Mouse (Mus musculus) thymus, adult 2 months (tissue): ENCODE measurements around the gene Cdh23. TPM values are rescaled to one million over a fixed set of nuclear protein-coding genes. Genes with fewer than 3 reads are reported as not detected.
A peak's percentile ranks its signal among the peaks of the same experiment; 100 is the strongest.

ENCODE experiments used
- DNase-seq: peaks from one replicate; pipeline ENCODE4 v3.0.0; 2021
- H3K27ac ChIP-seq: fragments of 200-500 bp; 2 replicates; pipeline ENCODE4 v1.5.1; 2012; ENCODE audit warnings: low read length, control low read depth; ENCODE audit not compliant: control insufficient read depth, insufficient read depth
- H3K27me3 ChIP-seq: fragments of 200-500 bp; 2 replicates; pipeline ENCODE4 v1.6.1; 2012; ENCODE audit warnings: mild to moderate bottlenecking, low read length, moderate library complexity, mixed read lengths; ENCODE audit not compliant: control insufficient read depth, insufficient read depth
- H3K36me3 ChIP-seq: fragments of 200-500 bp; 2 replicates; pipeline ENCODE4 v1.6.1; 2012; ENCODE audit warnings: mild to moderate bottlenecking, low read length, moderate library complexity; ENCODE audit not compliant: control insufficient read depth, insufficient read depth
- H3K4me1 ChIP-seq: fragments of 200-500 bp; replicated peaks from 2 replicates; pipeline ENCODE4 v1.6.1; 2012; ENCODE audit warnings: low read length; ENCODE audit not compliant: control insufficient read depth, insufficient read depth
- H3K4me3 ChIP-seq: fragments of 200-500 bp; 2 replicates; pipeline ENCODE4 v1.5.1; 2012; ENCODE audit warnings: mild to moderate bottlenecking, low read length, control low read depth, moderate library complexity; ENCODE audit not compliant: control insufficient read depth, insufficient read depth
- CTCF ChIP-seq: fragments of 200-500 bp; IDR thresholded peaks from 2 replicates; pipeline ENCODE4 v1.5.1; 2012; ENCODE audit warnings: mild to moderate bottlenecking, control low read depth, low read length, moderate library complexity, borderline replicate concordance; ENCODE audit not compliant: control insufficient read depth, poor library complexity, insufficient read depth; ENCODE audit errors: extremely low read depth
- POLR2A ChIP-seq: fragments of 200-500 bp; IDR thresholded peaks from 2 replicates; pipeline ENCODE4 v1.6.1; 2012; ENCODE audit warnings: mild to moderate bottlenecking, low read length, control low read depth, moderate library complexity; ENCODE audit not compliant: control insufficient read depth, poor library complexity, insufficient read depth; ENCODE audit errors: extremely low read depth
- WGBS: fragments of 180-500 bp; shearing (Covaris S2); methylation state at CpG from one replicate; pipeline ENCODE4 v1.1.7; 2018; 5-methylcytosine and 5-hydroxymethylcytosine counted together
- polyA plus RNA-seq: library from polyadenylated mRNA; depleted of rRNA; stranded (reverse); fragments of >200 nt; gene quantifications from 2 replicates; pipeline ENCODE4 v1.2.3, GENCODE M21; 2012

Cdh23 gene
- polyA plus RNA-seq, 1 experiment: 3.5 TPM

DNA sequence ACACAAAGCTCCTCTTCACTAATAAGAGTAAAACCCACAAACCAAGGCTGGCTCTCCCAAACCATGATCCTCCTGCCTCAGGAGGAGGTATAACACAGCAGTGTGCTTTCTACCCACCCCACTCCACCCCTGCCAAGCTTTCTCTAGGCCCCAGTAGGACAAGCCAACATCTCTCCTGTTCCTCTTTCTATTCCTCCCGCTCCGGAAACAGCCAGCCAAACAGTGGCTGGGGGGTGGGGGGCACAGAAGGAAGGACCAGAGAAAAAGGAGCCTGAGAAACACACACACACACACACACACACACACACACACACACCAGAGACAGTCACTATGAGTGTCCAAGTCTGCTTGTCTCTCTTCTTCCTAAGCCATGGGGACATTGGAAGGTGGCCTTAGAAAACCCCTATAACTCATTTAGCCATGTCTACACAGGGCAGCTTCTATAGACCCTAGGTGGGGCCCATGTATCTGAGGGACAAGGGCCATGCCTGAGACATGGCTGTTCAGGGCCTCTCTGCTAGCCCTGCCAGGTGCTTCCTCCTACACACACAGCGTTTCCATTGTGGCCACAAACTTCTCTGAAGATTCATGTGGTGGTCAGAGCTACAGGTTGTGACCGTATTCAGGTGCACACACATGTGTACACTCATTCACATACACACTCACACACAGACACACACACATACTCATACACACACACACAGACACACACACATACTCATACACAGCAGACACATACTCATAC lies 43.5 kb upstream of the Cdh23 start:
- Histone ChIP-seq H3K27me3 (no peaks in the 10 kb centered on the region), H3K36me3 (no peaks in the 10 kb centered on the region), H3K4me3 (no peak overlapping the region), H3K27ac (peak overlapping the region; percentile 21; the same call in 1 of the 2 replicates), H3K4me1 (peaks cover 49% of the 10 kb centered on the region)
- TF ChIP-seq POLR2A (no peak), CTCF (no peak)
- 12% methylated on average over 4 of the region's 4 CpGs for WGBS
- peak; percentile 24 for DNase-seq

DNA sequence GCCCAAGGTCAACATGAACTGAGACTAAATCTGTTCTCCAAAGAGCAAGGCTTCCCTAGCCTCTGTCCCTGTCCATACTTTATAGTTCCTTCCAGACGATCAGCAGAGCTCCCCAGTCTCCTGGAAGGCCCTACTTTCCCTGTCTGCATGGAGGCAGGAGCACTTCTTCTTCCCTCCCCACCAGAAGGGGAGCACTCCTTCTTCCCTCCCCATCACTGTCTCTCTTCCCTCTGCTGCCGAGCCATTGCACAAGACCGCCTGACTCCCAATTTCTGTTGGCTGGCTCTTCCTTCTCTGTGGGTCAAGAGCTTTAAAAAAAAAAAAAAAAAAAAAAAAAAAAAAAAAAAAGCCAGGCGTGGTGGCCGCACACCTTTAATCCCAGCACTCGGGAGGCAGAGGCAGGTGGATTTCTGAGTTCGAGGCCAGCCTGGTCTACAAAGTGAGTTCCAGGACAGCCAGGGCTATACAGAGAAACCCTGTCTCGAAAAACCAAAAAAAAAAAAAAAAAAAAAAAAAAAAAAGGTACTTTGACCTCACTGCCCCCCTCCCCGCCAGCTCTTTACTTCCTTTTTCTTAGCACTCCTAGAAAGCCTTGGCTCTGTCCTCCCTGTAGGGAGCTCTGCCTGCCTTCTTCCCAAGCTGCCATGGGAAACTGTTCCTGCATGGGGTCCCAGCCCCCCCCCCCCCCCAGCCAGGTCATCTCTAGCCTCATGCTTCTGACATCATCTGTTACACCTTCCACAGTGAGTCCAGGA lies 41.8 kb upstream of the Cdh23 start:
- H3K4me1 ChIP-seq: peaks cover 39% of the 10 kb centered on the region
- H3K36me3 ChIP-seq: no peaks in the 10 kb centered on the region
- 73% methylated on average over 4 of the region's 9 CpGs for WGBS
- TF ChIP-seq CTCF (no peak), POLR2A (no peak)
- H3K27ac ChIP-seq: no peak overlapping the region
- no peak overlapping the region for H3K4me3 ChIP-seq
- DNase-seq: no peak
- no peaks in the 10 kb centered on the region for H3K27me3 ChIP-seq

DNA sequence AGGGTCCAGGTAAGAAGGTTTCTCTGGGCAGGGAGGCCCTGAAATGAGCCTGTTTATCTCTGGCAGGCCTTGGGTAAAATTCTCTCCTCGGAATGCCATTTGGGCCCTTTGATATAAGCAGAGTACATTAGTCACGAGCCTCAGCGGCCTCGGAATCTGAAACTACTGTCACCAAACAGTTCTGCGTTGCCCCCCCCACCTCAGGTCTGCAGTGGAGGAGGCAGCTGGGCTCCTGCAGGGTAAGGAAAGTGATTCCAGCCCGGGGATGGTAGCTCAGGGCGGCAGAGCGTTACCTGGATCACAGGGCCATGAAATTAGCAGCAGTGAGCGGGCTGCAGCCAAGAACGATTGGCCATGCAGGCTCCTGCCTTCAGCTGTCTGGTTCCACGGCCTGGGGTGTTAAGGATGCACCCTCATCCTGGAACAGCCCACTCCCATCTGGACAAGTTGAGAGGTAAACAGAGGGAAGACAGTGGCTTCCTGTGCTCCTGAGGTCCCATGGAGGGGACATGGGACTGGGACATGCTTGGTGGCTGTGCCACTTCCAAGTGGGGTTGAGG lies 41.0 kb upstream of the Cdh23 start:
- Histone ChIP-seq H3K27ac (no peak overlapping the region), H3K27me3 (no peaks in the 10 kb centered on the region), H3K36me3 (no peaks in the 10 kb centered on the region), H3K4me3 (no peak overlapping the region), H3K4me1 (peaks cover 38% of the 10 kb centered on the region)
- WGBS: 97% methylated on average over 11 of the region's 11 CpGs
- no peak for DNase-seq
- TF ChIP-seq POLR2A: no peak
- no peak for TF ChIP-seq CTCF

DNA sequence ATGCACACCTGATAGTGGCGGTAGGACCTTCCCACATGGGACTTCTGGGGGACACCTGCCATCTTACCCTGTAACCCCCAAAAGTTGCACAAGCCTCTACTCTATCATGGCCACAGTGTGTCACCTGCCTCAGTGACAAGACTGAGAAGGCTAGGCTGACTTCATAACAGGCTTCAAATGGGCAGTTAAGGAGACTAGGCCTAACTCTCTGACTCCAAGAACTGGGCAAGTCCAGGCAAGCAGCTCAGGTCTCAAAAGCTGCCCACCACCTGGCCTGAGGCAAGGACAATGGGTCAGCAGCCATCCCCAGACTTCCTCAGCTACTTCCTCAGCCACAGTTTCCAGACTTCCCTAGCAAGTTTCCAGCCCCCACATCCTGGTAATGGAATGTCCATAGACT lies 39.4 kb upstream of the Cdh23 start:
- no peak for DNase-seq
- TF ChIP-seq POLR2A (no peak), CTCF (no peak)
- WGBS: 75% methylated on average over 1 of the region's 1 CpGs
- Histone ChIP-seq H3K4me3 (no peak overlapping the region), H3K36me3 (no peaks in the 10 kb centered on the region), H3K4me1 (peaks cover 27% of the 10 kb centered on the region), H3K27me3 (no peaks in the 10 kb centered on the region), H3K27ac (no peak overlapping the region)

DNA sequence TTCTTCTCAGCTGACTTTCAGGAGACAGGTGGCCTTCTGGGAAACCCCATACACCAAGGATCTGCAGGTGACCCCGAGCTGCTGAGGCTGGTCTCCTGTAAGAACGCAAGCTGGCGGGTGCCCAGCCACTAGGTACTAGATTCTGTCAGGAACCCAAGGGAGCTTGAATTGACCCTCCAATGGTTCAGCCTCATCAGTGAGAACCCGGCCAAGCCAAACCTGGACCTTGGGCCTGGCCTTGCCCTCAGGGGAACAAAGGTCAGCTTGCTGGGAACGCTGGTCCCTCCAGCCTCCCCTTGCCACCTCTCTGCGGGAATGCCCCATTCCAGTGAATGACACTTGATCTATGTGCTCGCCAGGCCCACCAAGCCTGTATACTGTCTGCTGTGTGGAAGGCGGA lies 37.2 kb upstream of the Cdh23 start:
- no peak for TF ChIP-seq POLR2A
- TF ChIP-seq CTCF: no peak
- H3K27me3 ChIP-seq: no peaks in the 10 kb centered on the region
- no peak overlapping the region for H3K27ac ChIP-seq
- H3K36me3 ChIP-seq: no peaks in the 10 kb centered on the region
- WGBS: 93% methylated on average over 8 of the region's 8 CpGs
- DNase-seq: no peak
- no peak overlapping the region for H3K4me3 ChIP-seq
- H3K4me1 ChIP-seq: peaks cover 6% of the 10 kb centered on the region

DNA sequence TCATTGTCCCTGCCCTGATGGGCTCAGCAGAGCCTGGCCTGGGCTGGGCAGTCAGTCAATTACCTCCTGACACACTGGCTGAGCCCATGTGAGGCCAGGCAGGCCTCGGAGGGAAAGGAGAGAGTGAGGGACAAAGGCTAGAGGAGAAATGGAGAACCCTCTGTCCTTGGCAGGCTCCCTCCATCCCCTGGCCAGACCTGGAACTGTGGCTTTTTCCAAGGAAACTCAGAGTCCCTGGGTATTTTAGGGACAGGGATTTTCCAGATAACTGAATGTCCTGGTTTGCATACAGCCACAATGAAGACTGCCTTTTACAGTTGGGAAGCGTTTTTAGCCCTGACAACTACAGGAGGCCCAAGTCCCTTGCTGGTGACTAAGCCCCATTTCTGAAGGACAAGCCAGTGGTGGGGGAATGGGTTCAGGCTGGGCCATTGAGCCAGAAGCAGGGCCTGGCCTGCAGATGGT lies 36.1 kb upstream of the Cdh23 start:
- no peaks in the 10 kb centered on the region for H3K36me3 ChIP-seq
- no peak overlapping the region for H3K4me3 ChIP-seq
- no peak overlapping the region for H3K27ac ChIP-seq
- WGBS: 90% methylated on average over 2 of the region's 2 CpGs
- H3K4me1 ChIP-seq: peaks cover 5% of the 10 kb centered on the region
- no peaks in the 10 kb centered on the region for H3K27me3 ChIP-seq
- no peak for TF ChIP-seq CTCF
- TF ChIP-seq POLR2A: no peak
- no peak for DNase-seq
